Mouse (Mus musculus) adrenal gland, postnatal 4 days (tissue): ENCODE results near the gene Kcnn4. TPM values are rescaled to one million over a fixed set of nuclear protein-coding genes. Genes with fewer than 3 reads are reported as not detected.

Experiments
- DNase-seq, 2 experiments: peaks; one replicate each; pipeline ENCODE4 v3.0.0; 2021 to 2022; ENCODE audit warnings: low spot score in 2 of 2, mixed read lengths in 2 of 2
- total RNA-seq, 2 experiments: library from RNA; stranded (reverse); gene quantifications; 2 replicates each; pipeline ENCODE4 v1.2.3; 2021

Gene Kcnn4
- total RNA-seq, 2 experiments from 2014 or later: 3.0 to 7.3 TPM

DNA sequence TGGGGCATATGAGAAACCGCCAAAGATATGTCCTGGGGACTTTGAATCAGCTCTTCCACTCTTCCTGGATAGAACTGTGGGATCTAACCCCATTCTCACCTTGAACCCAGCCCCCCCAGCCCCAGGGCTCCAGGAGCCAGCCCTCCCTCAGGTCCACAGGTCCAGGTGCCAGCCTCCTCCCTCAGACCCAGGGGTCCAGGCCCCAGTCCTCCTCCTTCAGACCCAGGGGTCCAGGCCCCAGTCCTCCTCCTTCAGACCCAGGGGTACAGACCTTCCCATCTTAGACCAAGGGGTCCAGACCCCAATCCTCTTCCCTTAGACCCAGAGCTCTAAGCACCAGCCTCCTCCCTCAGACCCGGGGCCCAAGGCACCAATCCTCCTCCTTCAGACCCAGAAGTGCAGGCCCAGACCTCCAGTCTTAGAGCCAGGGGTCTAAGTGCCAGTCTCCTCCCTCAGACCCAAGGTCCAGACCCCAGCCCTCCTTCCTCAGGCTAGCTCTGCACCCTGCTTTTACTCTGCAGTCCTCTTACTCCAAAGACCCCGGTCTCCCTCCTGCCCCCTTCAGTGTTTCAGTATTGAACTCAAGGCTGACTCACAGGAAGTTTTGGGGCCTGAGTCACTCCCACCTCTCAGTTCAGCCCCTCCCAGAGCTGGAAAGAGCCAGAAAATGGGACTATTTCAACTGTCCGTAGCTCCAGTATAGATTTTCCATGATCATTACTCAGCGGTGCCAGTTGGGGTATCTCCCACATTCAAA, 4.6 kb upstream of the Kcnn4 start:
- DNase-seq: no peak

- DNase-seq: no peak
These were observed 3.1 kb upstream of the Kcnn4 start for GRCm38 (mm10) chr7:24366716-24367632.

DNA sequence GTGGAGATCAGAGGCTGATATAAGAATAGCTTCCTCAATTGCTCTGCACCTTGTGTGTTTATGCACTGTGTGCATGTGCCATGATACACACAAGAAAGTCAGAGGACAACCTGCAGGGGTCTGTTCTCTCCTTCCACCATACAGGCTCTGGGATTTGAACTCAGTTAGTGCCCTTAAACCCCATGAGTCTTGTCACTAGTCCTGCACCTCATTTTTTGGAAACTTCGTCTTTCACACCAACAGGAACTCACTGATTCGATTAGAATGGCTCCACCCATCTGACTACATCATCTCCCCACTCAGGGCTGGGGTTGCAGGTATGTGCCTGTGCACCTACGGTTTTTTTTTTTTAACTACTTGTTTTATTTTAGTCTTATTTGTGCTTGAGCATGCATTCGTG, 1.8 kb upstream of the Kcnn4 start:
- no peak for DNase-seq

DNA sequence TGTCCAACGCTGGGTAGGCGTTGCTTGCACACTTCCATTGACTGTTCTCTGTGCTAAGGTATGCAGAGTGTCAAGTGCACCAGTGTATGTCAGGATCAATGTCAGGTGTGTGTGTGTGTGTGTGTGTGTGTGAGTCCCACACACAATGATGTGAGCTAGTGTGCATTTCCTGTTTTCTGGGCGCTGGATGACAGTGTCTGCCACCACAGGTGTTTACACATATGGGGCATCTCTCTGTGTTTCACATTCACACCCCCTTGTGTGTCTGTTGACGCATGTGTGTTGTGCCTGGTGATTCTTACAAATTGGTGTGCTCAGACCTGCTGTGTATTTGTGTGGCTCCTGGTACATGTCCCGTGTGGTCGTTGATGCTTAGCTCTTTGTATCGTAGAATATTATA, 1.1 kb upstream of the Kcnn4 start:
- no peak for DNase-seq

DNA sequence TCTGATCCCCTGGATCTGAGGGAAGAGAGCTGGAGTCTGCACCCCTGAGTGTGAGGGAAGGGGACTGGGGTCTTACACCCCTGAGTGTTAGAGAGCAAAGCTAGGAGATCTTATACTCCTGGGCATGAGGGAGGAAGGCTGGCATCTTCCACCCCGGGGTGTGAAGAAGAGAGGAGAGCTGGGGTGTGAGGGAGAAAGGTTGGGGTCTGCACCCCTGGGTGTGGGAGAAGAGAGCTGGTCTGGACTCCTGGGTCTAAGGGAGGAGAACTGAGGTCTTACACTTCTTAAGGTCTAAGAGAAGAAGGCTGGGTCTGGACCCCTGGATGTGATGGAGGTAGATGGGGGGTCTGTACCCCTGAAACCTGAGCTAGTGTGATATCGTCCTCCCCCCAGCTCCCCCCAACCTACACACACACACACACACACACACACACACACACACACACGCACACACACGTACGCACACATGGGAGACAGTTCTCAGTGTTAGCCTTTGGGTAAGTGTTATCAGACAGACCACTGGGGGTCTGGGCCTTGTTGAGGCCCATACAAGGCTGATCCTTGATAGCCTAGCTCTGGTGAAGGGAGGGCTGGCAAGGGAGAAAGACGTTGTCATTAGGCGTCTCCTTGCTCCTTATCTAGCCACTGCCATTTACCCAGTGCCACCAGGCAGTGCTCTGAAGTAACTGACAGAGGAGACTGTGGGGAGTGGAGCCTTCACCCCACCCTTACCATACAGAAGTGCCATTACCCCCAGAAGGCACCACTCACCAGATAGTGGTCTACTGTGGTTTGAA, 1.1 kb downstream of the Kcnn4 start:
- DNase-seq: no peak

GRCm38 (mm10) chr7:24371809-24372145, 1.7 kb downstream of the Kcnn4 start:
- DNase-seq: no peak

GRCm38 (mm10) chr7:24372300-24372699, 2.2 kb downstream of the Kcnn4 start:
- no peak for DNase-seq

DNA sequence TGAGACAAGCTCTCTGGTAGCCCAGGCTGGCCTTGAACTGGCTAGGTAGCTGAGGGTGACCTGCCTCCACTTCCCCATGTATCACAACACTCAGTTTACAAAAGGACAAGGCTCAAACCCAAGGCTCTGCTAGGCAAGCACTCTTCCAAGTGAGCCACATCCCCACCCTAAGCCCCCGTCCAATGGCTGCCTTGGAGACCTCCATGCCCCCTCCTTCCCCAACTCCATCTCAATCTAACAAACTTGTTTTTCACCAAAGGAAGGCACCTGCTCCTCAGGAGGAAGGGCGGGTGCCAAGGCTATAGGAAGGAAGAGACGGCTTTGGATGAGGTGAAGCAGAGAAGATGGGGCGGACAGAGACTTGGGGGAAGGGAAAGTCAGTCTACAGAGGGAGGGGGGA, 2.7 kb downstream of the Kcnn4 start:
- no peak for DNase-seq

GRCm38 (mm10) chr7:24373538-24374379, 3.7 kb downstream of the Kcnn4 start:
- no peak for DNase-seq

GRCm38 (mm10) chr7:24376456-24376855, 6.4 kb downstream of the Kcnn4 start:
- DNase-seq: no peak

DNA sequence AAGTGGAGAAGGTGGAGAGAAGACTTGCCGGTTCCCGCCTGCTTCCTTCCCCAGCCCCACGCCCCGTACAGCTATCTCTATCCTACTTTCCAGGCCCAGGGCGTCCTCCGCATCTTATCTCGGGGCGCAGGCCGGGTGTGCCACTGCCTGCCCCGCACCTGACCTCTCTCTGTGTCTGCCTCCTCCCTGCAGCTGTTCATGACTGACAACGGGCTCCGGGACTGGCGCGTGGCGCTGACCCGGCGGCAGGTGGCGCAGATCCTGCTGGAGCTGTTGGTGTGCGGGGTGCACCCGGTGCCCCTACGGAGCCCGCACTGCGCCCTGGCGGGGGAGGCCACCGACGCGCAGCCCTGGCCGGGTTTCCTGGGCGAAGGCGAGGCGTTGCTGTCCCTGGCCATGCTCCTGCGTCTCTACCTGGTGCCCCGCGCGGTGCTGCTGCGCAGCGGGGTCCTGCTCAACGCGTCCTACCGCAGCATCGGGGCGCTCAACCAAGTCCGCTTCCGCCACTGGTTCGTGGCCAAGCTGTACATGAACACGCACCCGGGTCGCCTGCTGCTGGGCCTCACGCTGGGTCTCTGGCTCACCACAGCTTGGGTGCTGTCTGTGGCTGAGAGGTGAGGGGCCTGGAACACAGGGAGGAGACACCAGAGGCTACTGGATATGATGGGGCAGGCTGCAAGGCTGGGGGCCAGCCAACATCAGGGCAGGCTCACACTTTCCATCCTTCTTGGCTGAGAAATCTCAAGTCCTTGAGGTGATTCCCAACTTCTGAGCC, 7.2 kb downstream of the Kcnn4 start:
- no peak for DNase-seq

DNA sequence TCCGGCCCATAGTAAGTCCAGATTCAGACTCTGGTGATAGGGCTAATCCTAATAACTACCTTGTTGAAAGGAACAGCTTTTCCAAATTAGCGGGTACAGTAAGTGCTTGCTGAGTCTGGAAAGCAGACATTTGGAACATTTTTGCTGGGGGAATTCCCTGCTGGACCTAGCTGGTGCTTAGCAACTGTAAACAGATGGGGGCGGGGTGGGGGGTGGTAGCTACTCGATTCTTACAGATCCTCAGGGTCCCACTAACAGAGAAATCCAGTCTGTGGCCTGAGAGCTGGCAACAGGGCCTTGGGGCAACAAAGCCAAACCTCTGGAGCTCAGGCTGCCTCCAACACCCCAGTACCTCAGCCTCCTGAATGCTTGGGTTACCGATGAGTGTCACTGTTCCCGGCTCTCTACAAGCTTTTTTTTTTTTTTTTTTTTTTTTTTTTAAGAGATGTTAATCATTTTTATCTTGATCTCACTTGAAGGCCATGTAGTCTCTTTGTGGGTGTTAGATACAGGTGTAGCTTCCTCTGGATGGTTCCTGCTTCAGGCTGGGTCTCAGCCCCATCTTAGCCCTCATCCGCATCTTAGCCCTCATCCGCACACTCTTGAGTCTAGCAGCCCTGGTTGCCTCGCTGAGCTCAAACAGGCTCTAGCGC, 8.1 kb downstream of the Kcnn4 start:
- no peak for DNase-seq

DNA sequence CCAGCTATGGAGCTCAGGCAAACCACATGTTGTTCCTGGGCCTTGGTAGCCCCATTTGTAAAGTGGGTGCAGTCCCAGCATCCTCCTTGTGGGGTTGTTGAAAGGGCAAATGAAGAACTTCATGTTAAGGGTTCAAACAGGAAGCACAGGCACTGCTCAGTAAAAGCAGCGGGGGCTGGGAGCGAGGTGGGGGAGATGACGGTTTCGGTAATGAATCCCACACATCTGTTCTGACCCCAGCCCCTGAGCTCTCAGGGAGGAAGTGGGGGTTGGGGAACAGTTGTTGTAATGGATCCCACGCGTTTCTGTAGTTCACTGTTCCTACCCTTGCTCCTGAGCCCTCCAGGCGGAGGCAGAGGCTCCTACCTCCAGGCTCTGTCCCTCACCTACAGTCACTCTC, 9.9 kb downstream of the Kcnn4 start:
- DNase-seq: no peak

DNA sequence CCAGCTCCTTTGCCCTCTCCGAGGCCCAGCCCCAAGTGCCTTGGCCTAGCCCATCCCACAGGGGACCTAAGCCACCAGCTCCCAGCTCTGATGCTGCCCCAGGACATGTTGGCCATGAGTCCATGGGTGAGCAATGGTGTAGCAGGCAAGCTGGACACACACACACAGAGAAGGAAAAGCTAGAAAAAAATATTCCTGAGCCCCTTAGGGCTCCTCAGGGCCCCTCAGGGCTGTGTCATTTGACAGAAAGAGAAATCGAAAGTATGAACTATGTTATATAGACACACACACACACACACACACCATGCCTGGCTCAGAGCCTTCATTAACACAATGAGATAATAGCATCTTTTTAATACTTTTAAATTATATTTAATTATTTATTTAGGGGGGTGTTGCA, 10.3 kb downstream of the Kcnn4 start:
- DNase-seq: no peak

GRCm38 (mm10) chr7:24382730-24383372, 12.8 kb downstream of the Kcnn4 start:
- DNase-seq: no peak

GRCm38 (mm10) chr7:24384070-24384469, 14.0 kb downstream of the Kcnn4 start:
- DNase-seq: no peak

- DNase-seq: peak in 1 of 2 experiments; percentile 46
These were observed 14.8 kb downstream of the Kcnn4 start for GRCm38 (mm10) chr7:24384827-24385226.

- peak; percentile 48 to 74 for DNase-seq
These were observed 17.0 kb downstream of the Kcnn4 start for GRCm38 (mm10) chr7:24387059-24387556.
